Mouse (Mus musculus) liver, postnatal 0 days (tissue): ENCODE data around the gene Slc6a21.

Experiments used
- CTCF ChIP-seq: sonication (generic); IDR thresholded peaks from 2 replicates; pipeline ENCODE4 v1.5.1; 2016; ENCODE audit warnings: antibody characterized with exemption, low read depth
- EP300 ChIP-seq: IDR thresholded peaks from 2 replicates; pipeline ENCODE4 v1.6.1; 2016; ENCODE audit warnings: antibody characterized with exemption, low read depth, mild to moderate bottlenecking

DNA sequence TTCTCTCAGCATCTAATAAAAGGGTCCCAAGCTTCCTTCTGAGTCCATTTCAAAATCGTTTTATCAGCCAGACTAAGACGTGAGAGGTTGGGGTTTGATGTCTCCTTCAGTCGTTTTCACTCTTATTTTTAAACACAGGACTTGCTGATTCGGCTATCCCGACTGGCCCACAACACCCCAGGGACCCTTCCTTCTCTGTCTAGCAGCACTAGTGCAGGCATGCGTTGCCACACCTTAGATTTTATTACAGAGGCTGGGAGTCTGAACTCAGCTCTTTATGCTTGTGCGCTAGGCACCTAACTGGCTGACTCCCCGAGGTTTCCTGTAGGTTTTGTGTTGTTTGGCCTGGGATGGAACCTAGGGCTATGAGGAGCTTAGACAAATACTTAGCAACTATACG is 36.2 kb downstream of the Slc6a21 start:
- TF ChIP-seq CTCF (no peak), EP300 (no peak)
